ENCODE assay signal across 8 mouse cellular contexts in genomic region chr2:104409851-104410821, GRCm38 (mm10). TPM values are rescaled to one million over a fixed set of nuclear protein-coding genes. Genes with fewer than 3 reads are reported as not detected.
DNase-seq lines count a peak whose midpoint lies in the region; ATAC-seq and TF ChIP-seq lines count a peak whose summit lies in the region.

No protein-coding gene starts in this region.

- peak; percentile 91 for ATAC-seq in forebrain, embryonic 11.5 days (replicated peaks; ENCODE audit: low FRiP score)
- ATAC-seq in limb, embryonic 14.5 days (ENCODE audit: low FRiP score, low read depth), result peak; percentile 66; the same call in 1 of the 2 replicates
- ATAC-seq in neural tube, embryonic 15.5 days (ENCODE audit: low FRiP score), result peak; percentile 92
- ATAC-seq in megakaryocyte progenitor cell, adult 5-6 weeks (replicated peaks; ENCODE audit: poor library complexity), result no peak

- peak; percentile 6 for DNase-seq in kidney, adult 2 months
- DNase-seq in kidney, adult 9 months, result no peak
- DNase-seq in forebrain, embryonic 11.5 days (ENCODE audit: low spot score), result peak; percentile 83
- DNase-seq in induced T-regulatory cell, adult 2 months (ENCODE audit: low read depth), result peak; percentile 10
- DNase-seq in limb, embryonic 14.5 days (ENCODE audit: low spot score), result peak; percentile 25

- 1% methylated on average over 111 of the region's 111 CpGs for WGBS in kidney, adult 2 months
- under 1% methylated on average over 105 of the region's 111 CpGs for WGBS in forebrain, embryonic 11.5 days
- WGBS in limb, embryonic 14.5 days, result under 1% methylated on average over 81 of the region's 111 CpGs
- under 1% methylated on average over 110 of the region's 111 CpGs for WGBS in neural tube, embryonic 15.5 days

- no peaks in the 10 kb centered on the region for H3K4me1 ChIP-seq in kidney, adult 2 months (ENCODE audit: control insufficient read depth, insufficient read depth, low read length)
- H3K4me1 ChIP-seq in brown adipose tissue, adult 24 weeks (ENCODE audit: control insufficient read depth, insufficient read depth, insufficient read length, low read length), result no peaks in the 10 kb centered on the region
- H3K4me1 ChIP-seq in forebrain, embryonic 11.5 days (replicated peaks; ENCODE audit: control insufficient read depth, insufficient read depth, low read length), result peaks cover 5% of the 10 kb centered on the region; the same call in 1 of the 2 replicates
- peaks cover 4% of the 10 kb centered on the region; the same call in 1 of the 2 replicates for H3K4me1 ChIP-seq in limb, embryonic 14.5 days (ENCODE audit: control insufficient read depth, insufficient read depth, low read length)
- H3K4me1 ChIP-seq in neural tube, embryonic 15.5 days, result peaks cover 37% of the 10 kb centered on the region

- H3K9ac ChIP-seq in forebrain, embryonic 11.5 days (ENCODE audit: low read length), result peak overlapping the region; percentile 86
- H3K9ac ChIP-seq in limb, embryonic 14.5 days (ENCODE audit: low read depth, low read length, severe bottlenecking), result peak overlapping the region; percentile 59
- peak overlapping the region; percentile 90 for H3K9ac ChIP-seq in neural tube, embryonic 15.5 days (replicated peaks)

- H3K4me2 ChIP-seq in forebrain, embryonic 11.5 days (ENCODE audit: low read depth, low read length, severe bottlenecking), result peak overlapping the region; percentile 99
- peak overlapping the region; percentile 100 for H3K4me2 ChIP-seq in limb, embryonic 14.5 days (replicated peaks; ENCODE audit: low read depth, low read length, severe bottlenecking)
- peak overlapping the region; percentile 74 for H3K4me2 ChIP-seq in neural tube, embryonic 15.5 days

- H3K27me3 ChIP-seq in kidney, adult 2 months (replicated peaks; ENCODE audit: control insufficient read depth, insufficient read depth, low read length), result peaks cover 2% of the 10 kb centered on the region; the same call in 1 of the 2 replicates
- H3K27me3 ChIP-seq in forebrain, embryonic 11.5 days (ENCODE audit: control insufficient read depth, insufficient read depth, low read length), result peaks cover 10% of the 10 kb centered on the region; the same call in 1 of the 2 replicates
- peaks cover 46% of the 10 kb centered on the region for H3K27me3 ChIP-seq in limb, embryonic 14.5 days (ENCODE audit: control insufficient read depth, insufficient read depth, low read length)
- no peaks in the 10 kb centered on the region for H3K27me3 ChIP-seq in neural tube, embryonic 15.5 days (replicated peaks)

- peak overlapping the region; percentile 50 for H3K4me3 ChIP-seq in kidney, adult 2 months (ENCODE audit: insufficient read depth, low read depth, low read length)
- peak overlapping the region; percentile 47 for H3K4me3 ChIP-seq in brown adipose tissue, adult 24 weeks (ENCODE audit: insufficient read depth, low read depth, low read length)
- H3K4me3 ChIP-seq in forebrain, embryonic 11.5 days (ENCODE audit: low read depth, low read length), result peak overlapping the region; percentile 70
- H3K4me3 ChIP-seq in limb, embryonic 14.5 days (replicated peaks; ENCODE audit: low read length), result peak overlapping the region; percentile 63
- peak overlapping the region; percentile 84 for H3K4me3 ChIP-seq in neural tube, embryonic 15.5 days (replicated peaks)

- no peak overlapping the region for H3K27ac ChIP-seq in kidney, adult 2 months (ENCODE audit: insufficient read depth, low read depth, low read length)
- H3K27ac ChIP-seq in brown adipose tissue, adult 24 weeks (replicated peaks; ENCODE audit: low read depth, low read length), result no peak overlapping the region
- no peak overlapping the region; the same call in 1 of the 2 replicates for H3K27ac ChIP-seq in forebrain, embryonic 11.5 days (ENCODE audit: low read depth, low read length)
- H3K27ac ChIP-seq in limb, embryonic 14.5 days (replicated peaks; ENCODE audit: low read depth, low read length), result no peak overlapping the region
- H3K27ac ChIP-seq in neural tube, embryonic 15.5 days (replicated peaks), result peak overlapping the region; percentile 91

- no peaks in the 10 kb centered on the region for H3K9me3 ChIP-seq in forebrain, embryonic 11.5 days (ENCODE audit: control insufficient read depth, low read length)
- H3K9me3 ChIP-seq in limb, embryonic 14.5 days (ENCODE audit: control insufficient read depth, low read length), result no peaks in the 10 kb centered on the region
- no peaks in the 10 kb centered on the region for H3K9me3 ChIP-seq in neural tube, embryonic 15.5 days (replicated peaks)

- no peaks in the 10 kb centered on the region for H3K36me3 ChIP-seq in kidney, adult 2 months (ENCODE audit: control insufficient read depth, insufficient read depth, low read length)
- no peaks in the 10 kb centered on the region for H3K36me3 ChIP-seq in forebrain, embryonic 11.5 days (ENCODE audit: control insufficient read depth, insufficient read depth, low read length)
- H3K36me3 ChIP-seq in limb, embryonic 14.5 days (ENCODE audit: control insufficient read depth, insufficient read depth, low read length), result no peaks in the 10 kb centered on the region
- no peaks in the 10 kb centered on the region for H3K36me3 ChIP-seq in neural tube, embryonic 15.5 days

- TF ChIP-seq POLR2A in kidney, adult 2 months (IDR thresholded peaks at IDR 0.05; ENCODE audit: low read depth, low read length), result no peak
- TF ChIP-seq POLR2A in limb, embryonic 14.5 days (IDR thresholded peaks at IDR 0.05; ENCODE audit: borderline replicate concordance, extremely low read depth, insufficient read depth, insufficient read length), result no peak

- TF ChIP-seq CTCF in kidney, adult 2 months (conservative IDR thresholded peaks at IDR 0.05; ENCODE audit: insufficient read depth, insufficient read length, low read depth, low read length), result no peak

RNA-seq across cellular contexts. Expression of gene D430041D05Rik, which starts 0.7 kb away (rescaled TPM):
- 0.02 and 0.07 TPM in 2 replicates for polyA plus RNA-seq in kidney, adult 2 months (2012; rRNA removed)
- polyA plus RNA-seq in brown adipose tissue, adult 24 weeks (2012; ENCODE audit: insufficient read depth, insufficient read length, missing spikeins), result 0.12 TPM in 1 of 2 replicates, not detected in the other
- polyA plus RNA-seq in forebrain, embryonic 11.5 days (2014; fragmentation: Nextera tagmentation; extraction: Ambion mirVana), result 2.5 and 2.6 TPM in 2 replicates
- 1.1 and 1.4 TPM in 2 replicates for polyA plus RNA-seq in limb, embryonic 14.5 days (2012; rRNA removed)
- polyA plus RNA-seq in limb, embryonic 14.5 days (2014; fragmentation: Nextera tagmentation; extraction: Ambion mirVana), result 1.1 and 1.7 TPM in 2 replicates
- 7.7 and 9.5 TPM in 2 replicates for polyA plus RNA-seq in neural tube, embryonic 15.5 days (2015; fragmentation: Nextera tagmentation; extraction: Ambion mirVana)
- not detected in 2 replicates for total RNA-seq in megakaryocyte progenitor cell, adult 5-6 weeks (2015)
- total RNA-seq in megakaryocyte progenitor cell, adult 5-6 weeks (2017), result not detected in 2 replicates
